Mouse (Mus musculus) urinary bladder, postnatal 25 days (tissue): ENCODE data around the gene Kcne1.

Experiments
- DNase-seq: peaks from one replicate; pipeline ENCODE4 v3.0.0; 2022; ENCODE audit warnings: low spot score

The Kcne1 gene

GRCm38 (mm10) chr16:92359229-92359628 lies at the start of gene Kcne1:
TSS of gene Kcne1 (minus strand) at chr16:92359468.
- no peak for DNase-seq

GRCm38 (mm10) chr16:92407883-92408282 lies 48.6 kb upstream of the Kcne1 start:
- DNase-seq: no peak

GRCm38 (mm10) chr16:92404141-92404540 lies 44.9 kb upstream of the Kcne1 start:
- no peak for DNase-seq

GRCm38 (mm10) chr16:92403069-92403468 lies 43.8 kb upstream of the Kcne1 start:
- DNase-seq: no peak

- no peak for DNase-seq
These were observed 42.9 kb upstream of the Kcne1 start for GRCm38 (mm10) chr16:92402216-92402615.

GRCm38 (mm10) chr16:92401206-92401605 lies 41.9 kb upstream of the Kcne1 start:
- no peak for DNase-seq

- DNase-seq: peak; percentile 86
These were observed 40.5 kb upstream of the Kcne1 start for GRCm38 (mm10) chr16:92399490-92400458.

- no peak for DNase-seq
These were observed 39.4 kb upstream of the Kcne1 start for GRCm38 (mm10) chr16:92398574-92399118.

- no peak for DNase-seq
These were observed 38.7 kb upstream of the Kcne1 start for GRCm38 (mm10) chr16:92397745-92398573.

GRCm38 (mm10) chr16:92393732-92394131 lies 34.5 kb upstream of the Kcne1 start:
- no peak for DNase-seq

GRCm38 (mm10) chr16:92387692-92388091 lies 28.4 kb upstream of the Kcne1 start:
- no peak for DNase-seq

GRCm38 (mm10) chr16:92385062-92385461 lies 25.8 kb upstream of the Kcne1 start:
- DNase-seq: peak; percentile 77

GRCm38 (mm10) chr16:92383412-92383811 lies 24.1 kb upstream of the Kcne1 start:
- no peak for DNase-seq

- DNase-seq: no peak
These were observed 23.2 kb upstream of the Kcne1 start for GRCm38 (mm10) chr16:92382508-92382907.

GRCm38 (mm10) chr16:92381092-92381491 lies 21.8 kb upstream of the Kcne1 start:
- DNase-seq: no peak

GRCm38 (mm10) chr16:92376976-92377375 lies 17.7 kb upstream of the Kcne1 start:
- DNase-seq: no peak

GRCm38 (mm10) chr16:92371623-92372022 lies 12.4 kb upstream of the Kcne1 start:
- no peak for DNase-seq

- DNase-seq: no peak
These were observed 10.0 kb upstream of the Kcne1 start for GRCm38 (mm10) chr16:92369260-92369659.

GRCm38 (mm10) chr16:92365477-92365876 lies 6.2 kb upstream of the Kcne1 start:
- DNase-seq: no peak

GRCm38 (mm10) chr16:92360711-92361110 lies 1.4 kb upstream of the Kcne1 start:
- DNase-seq: no peak

- DNase-seq: no peak
These were observed 534 bp downstream of the Kcne1 start for GRCm38 (mm10) chr16:92358734-92359133.

- no peak for DNase-seq
These were observed 1.7 kb downstream of the Kcne1 start for GRCm38 (mm10) chr16:92357566-92357965.
